Mouse (Mus musculus): ENCODE results near the gene Ubiad1. TPM values are rescaled to one million over a fixed set of nuclear protein-coding genes. Genes with fewer than 3 reads are reported as not detected.

The Ubiad1 gene
- polyA plus RNA-seq, 1 experiment: 22.6 TPM

DNA sequence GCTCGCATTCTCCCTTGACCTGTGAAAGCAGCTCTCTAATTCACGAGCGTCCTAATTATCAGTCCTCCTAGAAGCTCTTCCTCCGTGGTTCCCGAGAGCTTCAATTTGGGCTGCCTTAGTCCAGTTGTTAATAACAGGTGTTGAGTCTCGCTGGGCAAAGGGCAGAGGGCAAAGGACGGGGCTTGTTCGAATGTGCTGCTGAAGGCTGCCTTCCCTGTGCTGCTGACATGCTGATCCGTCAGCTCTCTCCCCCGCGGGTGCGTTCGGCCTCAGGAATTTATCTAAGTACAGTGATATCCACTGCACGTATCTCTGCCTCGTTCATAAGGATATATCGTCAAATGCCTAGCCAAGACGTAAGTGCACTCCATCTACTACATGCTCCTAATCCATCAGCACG, 11.2 kb downstream of the Ubiad1 start:
- no peaks in the 10 kb centered on the region for H3K27me3 ChIP-seq (ENCODE audit: control insufficient read depth, insufficient read depth, insufficient read length)
- no peaks in the 10 kb centered on the region for H3K36me3 ChIP-seq (ENCODE audit: control insufficient read depth, insufficient read depth)
- TF ChIP-seq POLR2A (IDR thresholded peaks at IDR 0.05; ENCODE audit: insufficient read length, low read depth) (no peak), CEBPB (IDR thresholded peaks at IDR 0.05; ENCODE audit: insufficient read depth, poor library complexity, severe bottlenecking) (no peak), TCF12 (IDR thresholded peaks at IDR 0.05; ENCODE audit: insufficient read depth, poor library complexity, severe bottlenecking) (no peak), TCF3 (IDR thresholded peaks at IDR 0.05; ENCODE audit: insufficient read length, low read depth) (no peak), SRF (IDR thresholded peaks at IDR 0.05; ENCODE audit: control insufficient read depth, insufficient read length, low read depth) (no peak), MYOG (IDR thresholded peaks at IDR 0.05; ENCODE audit: control insufficient read depth in 1 of 3, insufficient read depth in 1 of 3, insufficient read length in 2 of 3, low read depth in 2 of 3) (no peak), POLR2AphosphoS2 (IDR thresholded peaks at IDR 0.05; ENCODE audit: insufficient read length, low read depth) (no peak), E2F4 (IDR thresholded peaks at IDR 0.05; ENCODE audit: insufficient read depth) (no peak), USF1 (IDR thresholded peaks at IDR 0.05; ENCODE audit: low read depth) (no peak), MYOD1 (IDR thresholded peaks at IDR 0.05; ENCODE audit: control insufficient read depth in 1 of 3, insufficient read length in 2 of 3, low read depth in 2 of 3) (no peak), MAX (IDR thresholded peaks at IDR 0.05; ENCODE audit: low read depth) (no peak), REST (IDR thresholded peaks at IDR 0.05; ENCODE audit: insufficient read depth, insufficient read length) (no peak)
- no peak overlapping the region for H3K4me3 ChIP-seq
- no peaks in the 10 kb centered on the region for H3K79me2 ChIP-seq (ENCODE audit: control insufficient read depth, insufficient read depth)
- H3ac ChIP-seq (ENCODE audit: control insufficient read depth, insufficient read length): no peak overlapping the region
- no peak overlapping the region for H3K4me2 ChIP-seq (ENCODE audit: low read depth)

DNA sequence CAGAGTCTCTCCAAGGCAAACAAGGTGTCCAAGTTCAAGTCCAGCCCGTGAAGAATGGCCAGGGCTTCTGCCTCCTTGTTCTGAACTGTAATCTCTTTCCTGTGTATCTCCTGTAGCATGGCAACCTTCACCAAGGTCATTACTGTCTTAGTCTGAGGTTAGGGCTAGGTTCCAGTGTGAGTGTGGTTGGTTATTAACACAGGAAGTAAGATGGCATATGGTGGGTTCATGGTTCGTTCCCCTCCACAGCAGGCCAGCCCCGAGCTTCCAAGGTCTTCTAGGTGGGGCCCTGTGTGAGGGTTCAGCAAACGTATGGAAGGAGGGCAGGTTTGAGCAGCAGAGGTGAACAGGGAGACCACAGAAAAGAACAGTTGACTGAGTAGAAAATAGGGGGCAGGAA, 12.1 kb downstream of the Ubiad1 start:
- Histone ChIP-seq H3K27me3 (ENCODE audit: control insufficient read depth, insufficient read depth, insufficient read length) (no peaks in the 10 kb centered on the region), H3K36me3 (ENCODE audit: control insufficient read depth, insufficient read depth) (no peaks in the 10 kb centered on the region), H3K4me2 (ENCODE audit: low read depth) (no peak overlapping the region), H3ac (ENCODE audit: control insufficient read depth, insufficient read length) (no peak overlapping the region), H3K4me3 (no peak overlapping the region), H3K79me2 (ENCODE audit: control insufficient read depth, insufficient read depth) (no peaks in the 10 kb centered on the region)
- no peak for TF ChIP-seq SRF (IDR thresholded peaks at IDR 0.05; ENCODE audit: control insufficient read depth, insufficient read length, low read depth)
- no peak for TF ChIP-seq CEBPB (IDR thresholded peaks at IDR 0.05; ENCODE audit: insufficient read depth, poor library complexity, severe bottlenecking)
- no peak for TF ChIP-seq MYOG (IDR thresholded peaks at IDR 0.05; ENCODE audit: control insufficient read depth in 1 of 3, insufficient read depth in 1 of 3, insufficient read length in 2 of 3, low read depth in 2 of 3)

DNA sequence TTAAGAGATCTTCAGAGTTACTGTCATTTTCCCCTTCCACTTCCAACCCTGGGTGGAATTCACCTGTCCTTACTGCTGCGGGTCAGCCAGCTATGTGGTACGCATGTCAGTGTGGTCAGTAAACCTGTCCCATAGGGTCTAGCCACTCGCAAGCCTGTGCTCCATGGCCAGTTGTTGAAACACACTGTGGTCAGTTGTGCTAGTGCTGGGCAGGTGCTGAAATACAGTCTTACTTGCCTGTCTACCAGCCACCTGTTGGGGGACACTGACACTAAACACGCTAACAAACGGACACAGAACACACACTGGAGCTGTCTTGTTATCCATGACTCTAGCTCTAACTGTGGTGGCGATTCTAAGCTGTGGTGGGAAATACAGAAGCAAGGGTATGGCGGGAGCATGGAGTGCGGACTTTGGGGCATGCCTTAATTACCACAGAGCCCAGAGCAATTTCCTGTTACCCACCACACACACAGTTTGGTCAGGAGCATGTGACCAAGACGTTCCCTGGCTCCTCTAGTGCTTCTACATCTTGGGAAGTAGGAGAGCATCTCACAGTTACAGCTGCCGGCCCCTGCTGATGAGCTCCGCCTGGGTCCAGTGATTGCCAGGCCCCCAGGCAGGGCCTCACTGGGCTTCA, 13.6 kb downstream of the Ubiad1 start:
- H3K4me3 ChIP-seq: no peak overlapping the region
- TF ChIP-seq MYOG (IDR thresholded peaks at IDR 0.05; ENCODE audit: control insufficient read depth in 1 of 3, insufficient read depth in 1 of 3, insufficient read length in 2 of 3, low read depth in 2 of 3) (peak in 1 of 3 experiments; percentile 58), SRF (IDR thresholded peaks at IDR 0.05; ENCODE audit: control insufficient read depth, insufficient read length, low read depth) (no peak), CEBPB (IDR thresholded peaks at IDR 0.05; ENCODE audit: insufficient read depth, poor library complexity, severe bottlenecking) (no peak), TCF12 (IDR thresholded peaks at IDR 0.05; ENCODE audit: insufficient read depth, poor library complexity, severe bottlenecking) (no peak), MAX (IDR thresholded peaks at IDR 0.05; ENCODE audit: low read depth) (no peak), POLR2A (IDR thresholded peaks at IDR 0.05; ENCODE audit: insufficient read length, low read depth) (no peak), E2F4 (IDR thresholded peaks at IDR 0.05; ENCODE audit: insufficient read depth) (no peak), REST (IDR thresholded peaks at IDR 0.05; ENCODE audit: insufficient read depth, insufficient read length) (no peak), MYOD1 (IDR thresholded peaks at IDR 0.05; ENCODE audit: control insufficient read depth in 1 of 3, insufficient read length in 2 of 3, low read depth in 2 of 3) (peak in 2 of 3 experiments; percentile 32 to 53), USF1 (IDR thresholded peaks at IDR 0.05; ENCODE audit: low read depth) (no peak), POLR2AphosphoS2 (IDR thresholded peaks at IDR 0.05; ENCODE audit: insufficient read length, low read depth) (no peak), TCF3 (IDR thresholded peaks at IDR 0.05; ENCODE audit: insufficient read length, low read depth) (no peak)
- peak overlapping the region; percentile 1 for H3K4me2 ChIP-seq (ENCODE audit: low read depth)
- no peaks in the 10 kb centered on the region for H3K36me3 ChIP-seq (ENCODE audit: control insufficient read depth, insufficient read depth)
- no peaks in the 10 kb centered on the region for H3K27me3 ChIP-seq (ENCODE audit: control insufficient read depth, insufficient read depth, insufficient read length)
- H3ac ChIP-seq (ENCODE audit: control insufficient read depth, insufficient read length): no peak overlapping the region
- no peaks in the 10 kb centered on the region for H3K79me2 ChIP-seq (ENCODE audit: control insufficient read depth, insufficient read depth)

DNA sequence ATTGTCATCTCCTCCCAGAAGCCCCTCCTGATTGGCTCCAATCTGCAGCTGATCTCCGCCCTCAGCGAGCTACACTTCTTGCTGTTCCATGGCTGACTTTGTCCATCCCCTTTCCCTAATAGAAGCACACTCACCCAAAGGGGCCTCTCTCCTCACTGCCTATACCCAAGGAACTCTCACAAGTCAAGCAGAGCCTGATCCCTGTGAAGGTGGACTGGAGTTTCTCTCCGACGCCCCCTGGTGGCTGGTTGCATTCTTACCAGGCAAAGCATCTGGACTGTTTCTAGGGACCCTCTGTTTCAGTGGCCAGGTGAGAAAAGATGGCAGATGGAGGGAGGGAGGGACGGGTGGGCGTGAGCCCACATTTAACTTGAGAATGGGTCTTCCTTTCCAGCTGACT, 14.9 kb downstream of the Ubiad1 start:
- no peak overlapping the region for H3K4me3 ChIP-seq
- no peak overlapping the region for H3ac ChIP-seq (ENCODE audit: control insufficient read depth, insufficient read length)
- no peaks in the 10 kb centered on the region for H3K27me3 ChIP-seq (ENCODE audit: control insufficient read depth, insufficient read depth, insufficient read length)
- H3K79me2 ChIP-seq (ENCODE audit: control insufficient read depth, insufficient read depth): no peaks in the 10 kb centered on the region
- no peaks in the 10 kb centered on the region for H3K36me3 ChIP-seq (ENCODE audit: control insufficient read depth, insufficient read depth)
- TF ChIP-seq TCF3 (IDR thresholded peaks at IDR 0.05; ENCODE audit: insufficient read length, low read depth) (no peak), MAX (IDR thresholded peaks at IDR 0.05; ENCODE audit: low read depth) (no peak), POLR2A (IDR thresholded peaks at IDR 0.05; ENCODE audit: insufficient read length, low read depth) (no peak), TCF12 (IDR thresholded peaks at IDR 0.05; ENCODE audit: insufficient read depth, poor library complexity, severe bottlenecking) (no peak), CEBPB (IDR thresholded peaks at IDR 0.05; ENCODE audit: insufficient read depth, poor library complexity, severe bottlenecking) (no peak), USF1 (IDR thresholded peaks at IDR 0.05; ENCODE audit: low read depth) (no peak), MYOG (IDR thresholded peaks at IDR 0.05; ENCODE audit: control insufficient read depth in 1 of 3, insufficient read depth in 1 of 3, insufficient read length in 2 of 3, low read depth in 2 of 3) (no peak), MYOD1 (IDR thresholded peaks at IDR 0.05; ENCODE audit: control insufficient read depth in 1 of 3, insufficient read length in 2 of 3, low read depth in 2 of 3) (no peak), REST (IDR thresholded peaks at IDR 0.05; ENCODE audit: insufficient read depth, insufficient read length) (no peak), POLR2AphosphoS2 (IDR thresholded peaks at IDR 0.05; ENCODE audit: insufficient read length, low read depth) (no peak), E2F4 (IDR thresholded peaks at IDR 0.05; ENCODE audit: insufficient read depth) (no peak), SRF (IDR thresholded peaks at IDR 0.05; ENCODE audit: control insufficient read depth, insufficient read length, low read depth) (no peak)
- no peak overlapping the region for H3K4me2 ChIP-seq (ENCODE audit: low read depth)
